In the genomic region with DNA sequence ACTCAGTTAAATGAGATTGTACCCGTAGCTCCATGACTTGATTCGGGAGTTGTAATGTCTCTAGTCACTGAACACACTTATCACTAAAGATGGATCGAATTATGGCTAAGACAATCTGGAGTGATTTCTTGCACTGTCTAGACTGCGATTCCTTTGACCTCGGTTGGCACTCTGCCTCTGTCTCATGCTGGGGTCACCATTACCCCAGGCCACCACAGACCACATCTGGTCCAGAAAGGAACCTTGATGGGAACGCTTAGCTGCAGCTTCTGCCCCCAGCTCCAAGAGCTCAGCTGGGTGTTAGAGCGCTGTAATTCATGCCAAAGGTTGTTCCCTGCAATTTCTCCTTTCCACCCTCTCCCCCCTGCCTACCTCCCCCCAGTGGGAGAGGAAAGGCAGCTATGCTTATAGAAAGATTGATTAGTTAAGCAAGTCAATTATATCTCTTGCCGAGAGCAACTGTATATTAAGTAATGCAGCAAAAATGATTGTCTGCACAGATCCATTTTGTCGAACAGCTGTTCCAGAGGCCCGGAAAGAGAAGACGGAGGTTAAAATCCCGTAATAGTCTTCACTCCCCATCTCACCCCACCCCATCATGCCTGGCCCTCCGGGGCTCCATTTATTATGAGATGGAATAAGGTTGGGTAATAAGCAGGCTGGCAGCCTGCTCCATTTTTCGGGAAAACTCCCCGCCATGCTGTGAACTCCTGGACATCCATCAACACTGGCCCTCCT, we compare ENCODE assay signal across 22 mouse cellular contexts.
A peak's percentile ranks its signal among the peaks of the same experiment; 100 is the strongest.
DNase-seq lines count a peak whose midpoint lies in the region; ATAC-seq and TF ChIP-seq lines count a peak whose summit lies in the region.
"Had no signal": no experiment of that assay in that cellular context is flagged by ENCODE, and none has a peak within 500 bp of the region (broad histone marks: within the 10 kb centered on the region; RNA-seq: fewer than 3 reads in every experiment).

No protein-coding gene starts in this region.

- ATAC-seq in forebrain, postnatal 0 days: peak; percentile 20; the same call in 1 of the 2 replicates
- no peak for ATAC-seq in forebrain, embryonic 12.5 days (ENCODE audit: low FRiP score)
- ATAC-seq in midbrain, postnatal 0 days (ENCODE audit: low FRiP score): no peak
- ATAC-seq in midbrain, embryonic 15.5 days (replicated peaks): no peak
- ATAC-seq in hindbrain, embryonic 13.5 days (ENCODE audit: low FRiP score): peak; percentile 69
- no peak for ATAC-seq in hindbrain, postnatal 0 days
- no peak for ATAC-seq in activated CD4-positive, CD25-positive, alpha-beta regulatory T cell, adult 4 months
- ATAC-seq: CD4-positive, CD25-positive, alpha-beta regulatory T cell, adult 4 months; forebrain, embryonic 14.5 days had no signal

- no peak overlapping the region for H3K4me3 ChIP-seq in forebrain, postnatal 0 days (ENCODE audit: low read depth, low read length)
- no peak overlapping the region for H3K4me3 ChIP-seq in forebrain, embryonic 12.5 days (replicated peaks)
- H3K4me3 ChIP-seq in midbrain, postnatal 0 days (ENCODE audit: low read depth, low read length): no peak overlapping the region
- H3K4me3 ChIP-seq in midbrain, embryonic 15.5 days: no peak overlapping the region
- H3K4me3 ChIP-seq in hindbrain, embryonic 13.5 days: no peak overlapping the region
- H3K4me3 ChIP-seq in hindbrain, postnatal 0 days (ENCODE audit: low read length): no peak overlapping the region
- H3K4me3 ChIP-seq: embryonic facial prominence, embryonic 10.5 days; heart, embryonic 10.5 days had no signal

- no peaks in the 10 kb centered on the region for H3K27me3 ChIP-seq in forebrain, postnatal 0 days (ENCODE audit: insufficient read depth, low read length)
- 0 out of 2 replicates have a peak, but pooled peaks cover 5% of the 10 kb centered on the region for H3K27me3 ChIP-seq in forebrain, embryonic 12.5 days
- H3K27me3 ChIP-seq in midbrain, postnatal 0 days (ENCODE audit: insufficient read depth, low read length): no peaks in the 10 kb centered on the region; the same call in 1 of the 2 replicates
- H3K27me3 ChIP-seq in midbrain, embryonic 15.5 days (replicated peaks): no peaks in the 10 kb centered on the region
- H3K27me3 ChIP-seq in hindbrain, embryonic 13.5 days: no peaks in the 10 kb centered on the region
- H3K27me3 ChIP-seq in hindbrain, postnatal 0 days (ENCODE audit: insufficient read depth, low read length): no peaks in the 10 kb centered on the region

- WGBS in forebrain, postnatal 0 days: 80% methylated on average over 15 of the region's 15 CpGs
- WGBS in forebrain, embryonic 12.5 days: 83% methylated on average over 15 of the region's 15 CpGs
- WGBS in midbrain, postnatal 0 days: 72% methylated on average over 15 of the region's 15 CpGs
- WGBS in midbrain, embryonic 15.5 days: 74% methylated on average over 15 of the region's 15 CpGs
- 50% methylated on average over 15 of the region's 15 CpGs for WGBS in hindbrain, embryonic 13.5 days
- WGBS in hindbrain, postnatal 0 days: 67% methylated on average over 15 of the region's 15 CpGs

- no peak overlapping the region for H3K4me2 ChIP-seq in forebrain, postnatal 0 days (ENCODE audit: low read depth)
- H3K4me2 ChIP-seq in forebrain, embryonic 12.5 days: no peak overlapping the region
- H3K4me2 ChIP-seq in midbrain, postnatal 0 days (ENCODE audit: low read depth, low read length, poor library complexity, severe bottlenecking): no peak overlapping the region
- H3K4me2 ChIP-seq in midbrain, embryonic 15.5 days: no peak overlapping the region
- no peak overlapping the region for H3K4me2 ChIP-seq in hindbrain, embryonic 13.5 days
- H3K4me2 ChIP-seq in hindbrain, postnatal 0 days (ENCODE audit: low read depth, low read length): no peak overlapping the region

- H3K27ac ChIP-seq in forebrain, postnatal 0 days (ENCODE audit: low read depth, low read length): no peak overlapping the region
- H3K27ac ChIP-seq in forebrain, embryonic 12.5 days: no peak overlapping the region
- H3K27ac ChIP-seq in midbrain, postnatal 0 days (ENCODE audit: low read depth, low read length): no peak overlapping the region
- no peak overlapping the region for H3K27ac ChIP-seq in midbrain, embryonic 15.5 days
- H3K27ac ChIP-seq in hindbrain, embryonic 13.5 days: peak overlapping the region; percentile 66
- no peak overlapping the region for H3K27ac ChIP-seq in hindbrain, postnatal 0 days
- H3K27ac ChIP-seq: embryonic facial prominence, embryonic 10.5 days; heart, embryonic 10.5 days had no signal

- no peaks in the 10 kb centered on the region for H3K36me3 ChIP-seq in forebrain, postnatal 0 days (ENCODE audit: insufficient read depth)
- no peaks in the 10 kb centered on the region for H3K36me3 ChIP-seq in forebrain, embryonic 12.5 days (replicated peaks)
- H3K36me3 ChIP-seq in midbrain, postnatal 0 days (ENCODE audit: insufficient read depth, low read length): no peaks in the 10 kb centered on the region
- no peaks in the 10 kb centered on the region for H3K36me3 ChIP-seq in midbrain, embryonic 15.5 days (replicated peaks)
- no peaks in the 10 kb centered on the region for H3K36me3 ChIP-seq in hindbrain, embryonic 13.5 days
- no peaks in the 10 kb centered on the region for H3K36me3 ChIP-seq in hindbrain, postnatal 0 days (ENCODE audit: insufficient read depth, low read length)
- H3K36me3 ChIP-seq: embryonic facial prominence, embryonic 10.5 days; G1E; heart, embryonic 10.5 days had no signal

- H3K9me3 ChIP-seq in forebrain, postnatal 0 days (ENCODE audit: low read length): no peaks in the 10 kb centered on the region
- H3K9me3 ChIP-seq in forebrain, embryonic 12.5 days: no peaks in the 10 kb centered on the region
- H3K9me3 ChIP-seq in midbrain, postnatal 0 days (ENCODE audit: low read length): no peaks in the 10 kb centered on the region
- no peaks in the 10 kb centered on the region for H3K9me3 ChIP-seq in midbrain, embryonic 15.5 days
- no peaks in the 10 kb centered on the region for H3K9me3 ChIP-seq in hindbrain, embryonic 13.5 days
- no peaks in the 10 kb centered on the region for H3K9me3 ChIP-seq in hindbrain, postnatal 0 days (ENCODE audit: low read length)
- H3K9me3 ChIP-seq: embryonic facial prominence, embryonic 10.5 days; heart, embryonic 10.5 days had no signal

- no peak for DNase-seq in forebrain, postnatal 0 days
- peak; percentile 28 for DNase-seq in midbrain, postnatal 0 days (ENCODE audit: low spot score)
- peak; percentile 17 for DNase-seq in hindbrain, postnatal 0 days (ENCODE audit: low spot score)
- DNase-seq in frontal cortex, adult 2 months (ENCODE audit: extremely low spot score in 1 of 2, low spot score in 1 of 2): no peak
- DNase-seq: adrenal gland, postnatal 10 days; B cell, adult 2 months; cerebellum, adult 18-20 months; cerebellum, adult 9-11 months; cerebellum, postnatal 36 days; gastrocnemius, postnatal 10 days; heart, adult 18-20 months; heart, postnatal 10 days; heart, postnatal 4 days had no signal

- H3K4me1 ChIP-seq in forebrain, postnatal 0 days (ENCODE audit: insufficient read depth): no peaks in the 10 kb centered on the region
- no peaks in the 10 kb centered on the region; the same call in 1 of the 2 replicates for H3K4me1 ChIP-seq in forebrain, embryonic 12.5 days
- no peaks in the 10 kb centered on the region for H3K4me1 ChIP-seq in midbrain, postnatal 0 days (ENCODE audit: insufficient read depth, low read length)
- no peaks in the 10 kb centered on the region for H3K4me1 ChIP-seq in midbrain, embryonic 15.5 days
- H3K4me1 ChIP-seq in hindbrain, embryonic 13.5 days (replicated peaks): peaks cover 14% of the 10 kb centered on the region
- no peaks in the 10 kb centered on the region for H3K4me1 ChIP-seq in hindbrain, postnatal 0 days (ENCODE audit: insufficient read depth, low read length)
- H3K4me1 ChIP-seq: heart, embryonic 10.5 days had no signal

- no peak for TF ChIP-seq CTCF in forebrain, postnatal 0 days (IDR thresholded peaks at IDR 0.05; ENCODE audit: low read depth)
- no peak for TF ChIP-seq CTCF in midbrain, postnatal 0 days (IDR thresholded peaks at IDR 0.05)
- no peak for TF ChIP-seq CTCF in hindbrain, postnatal 0 days (IDR thresholded peaks at IDR 0.05; ENCODE audit: low read depth)

- no peak overlapping the region for H3K9ac ChIP-seq in forebrain, postnatal 0 days
- H3K9ac ChIP-seq in forebrain, embryonic 12.5 days: no peak overlapping the region
- no peak overlapping the region for H3K9ac ChIP-seq in midbrain, postnatal 0 days (replicated peaks; ENCODE audit: low read length, poor library complexity, severe bottlenecking)
- no peak overlapping the region for H3K9ac ChIP-seq in midbrain, embryonic 15.5 days
- H3K9ac ChIP-seq in hindbrain, embryonic 13.5 days: no peak overlapping the region
- no peak overlapping the region for H3K9ac ChIP-seq in hindbrain, postnatal 0 days (replicated peaks; ENCODE audit: low read length)

Comparison
In these comparisons a context has a peak if more than half of its experiments do, and no peak if none do; other contexts are left out.
1. ATAC-seq: peak in forebrain, postnatal 0 days (single experiment) and hindbrain, embryonic 13.5 days (single experiment); none in forebrain, embryonic 12.5 days (single experiment), midbrain, postnatal 0 days (single experiment), midbrain, embryonic 15.5 days (single experiment), hindbrain, postnatal 0 days (single experiment) and activated CD4-positive, CD25-positive, alpha-beta regulatory T cell, adult 4 months (single experiment).
2. DNase-seq: peak in midbrain, postnatal 0 days (single experiment) and hindbrain, postnatal 0 days (single experiment); none in forebrain, postnatal 0 days (single experiment) and frontal cortex, adult 2 months (0 of 2).